Mouse (Mus musculus) kidney, adult 11 months (tissue): ENCODE measurements around the gene Alyref.
"Not testable (repeated sequence)": the region's sequence is repeated elsewhere in the genome, so short reads cannot be mapped to it uniquely, and the experiment has no call there.

Source experiments
- DNase-seq: peaks from one replicate; pipeline ENCODE4 v3.0.0; 2022

Alyref gene

DNA sequence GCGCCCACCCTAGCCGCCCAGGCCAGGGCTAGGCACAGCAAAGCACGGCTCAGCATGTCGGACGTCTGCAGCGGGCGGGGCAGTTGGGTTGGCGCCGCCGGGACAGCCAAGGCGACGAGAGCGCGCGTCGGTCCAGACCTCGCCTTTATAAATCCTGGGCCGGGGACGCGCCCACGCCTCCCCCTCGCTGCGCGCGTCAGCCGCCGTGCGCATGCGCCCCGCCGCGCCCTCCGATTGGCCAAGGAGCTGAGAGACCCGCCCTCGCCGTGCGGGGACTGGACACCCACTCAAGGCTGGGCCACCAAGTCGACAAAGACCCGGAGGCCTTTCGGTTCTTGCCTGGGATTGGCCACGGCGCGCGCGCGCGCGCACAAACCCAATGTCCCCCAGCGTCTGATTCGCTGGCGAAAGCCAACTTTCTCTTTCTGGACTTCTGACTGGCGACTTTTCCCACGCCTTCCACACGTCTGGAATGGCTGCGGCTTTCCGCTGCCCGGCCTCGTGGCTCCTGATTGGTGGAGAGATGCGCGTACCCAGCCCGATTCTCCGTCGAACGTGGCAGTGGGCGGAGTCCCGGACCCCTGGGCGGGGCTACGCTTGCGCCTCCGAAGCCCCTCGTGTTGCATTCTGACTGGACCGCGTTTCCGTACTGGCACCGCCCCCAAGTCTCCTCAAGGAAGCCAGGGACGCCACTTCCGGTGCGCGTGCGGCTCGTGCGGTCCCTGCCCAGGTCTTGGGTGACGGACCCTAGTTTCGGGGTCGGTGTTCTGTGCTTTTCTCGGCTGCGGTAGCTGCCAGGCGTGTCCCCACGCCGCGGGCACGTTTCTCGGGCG is 25.2 kb downstream of the Alyref start, which contains the start of gene P4hb:
Gene P4hb (minus strand): TSS at position 502 of the 833 bp plus-strand sequence.
- DNase-seq, result peak; percentile 100

DNA sequence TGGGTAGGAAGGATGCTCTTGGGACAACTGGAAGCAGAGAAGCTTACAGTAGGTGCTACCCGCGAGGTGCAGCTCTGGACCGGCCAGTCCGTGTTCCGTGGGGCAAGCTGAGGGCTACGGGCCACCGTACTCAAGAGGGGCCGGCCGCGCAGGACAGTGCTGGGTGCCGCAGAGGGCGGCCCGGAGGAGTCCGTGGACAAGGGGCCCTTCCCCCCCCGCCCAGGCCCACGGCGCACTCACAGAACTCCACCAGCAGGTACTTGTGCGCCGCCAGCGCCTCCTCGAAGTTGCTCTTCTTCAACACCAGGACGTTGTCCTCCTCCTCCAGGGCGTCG is 25.8 kb downstream of the Alyref start:
- no peak for DNase-seq

DNA sequence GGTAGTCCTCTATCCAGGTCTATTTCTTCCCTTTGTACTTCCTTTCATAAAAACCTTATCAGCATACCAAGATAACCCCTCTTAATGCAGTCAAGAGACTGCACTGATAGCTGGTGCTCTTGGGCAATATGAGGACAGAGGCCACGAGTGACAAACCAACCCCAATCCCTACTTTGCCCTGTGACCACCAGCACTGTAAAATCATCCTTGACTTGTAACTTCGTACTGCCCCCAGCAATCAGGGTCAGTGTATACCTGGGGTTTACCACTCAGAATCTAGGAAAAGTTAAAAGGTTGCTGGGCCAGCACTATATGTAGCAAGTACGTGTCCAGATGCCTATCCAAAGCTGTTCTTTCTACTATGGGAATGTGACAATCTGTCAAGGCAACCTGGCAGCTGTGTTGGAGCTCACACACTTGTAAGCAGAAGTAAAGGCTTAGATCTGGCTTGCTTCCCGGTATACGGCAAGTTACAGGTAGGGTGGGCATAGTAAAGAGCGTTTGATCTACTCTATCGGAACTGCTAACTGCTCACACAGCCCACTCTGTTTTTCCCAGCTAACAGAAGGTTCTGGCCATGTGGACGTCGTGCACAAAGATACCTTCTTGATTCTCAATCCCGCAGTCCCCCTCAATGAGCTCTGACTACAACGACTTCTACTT is 26.3 kb downstream of the Alyref start:
- DNase-seq, result no peak

DNA sequence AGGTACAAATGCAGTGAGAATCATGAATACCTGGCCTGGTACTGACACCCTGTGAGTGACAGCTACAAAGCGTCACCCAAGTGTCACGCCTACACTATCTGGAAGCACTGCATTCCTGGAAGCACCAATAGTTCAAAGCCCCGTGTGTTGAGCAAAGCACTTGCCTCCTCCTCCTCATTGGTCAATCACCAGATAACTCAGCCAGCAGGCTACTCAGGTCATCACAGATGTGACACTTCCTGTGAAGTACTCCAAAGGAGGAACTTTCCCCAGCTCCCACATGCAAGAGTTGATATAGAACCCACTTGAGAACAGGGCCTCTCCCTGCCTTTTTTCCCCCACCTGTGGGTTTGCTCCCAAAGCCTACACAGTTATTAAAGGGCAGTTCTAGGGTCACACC is 27.0 kb downstream of the Alyref start:
- no peak for DNase-seq

DNA sequence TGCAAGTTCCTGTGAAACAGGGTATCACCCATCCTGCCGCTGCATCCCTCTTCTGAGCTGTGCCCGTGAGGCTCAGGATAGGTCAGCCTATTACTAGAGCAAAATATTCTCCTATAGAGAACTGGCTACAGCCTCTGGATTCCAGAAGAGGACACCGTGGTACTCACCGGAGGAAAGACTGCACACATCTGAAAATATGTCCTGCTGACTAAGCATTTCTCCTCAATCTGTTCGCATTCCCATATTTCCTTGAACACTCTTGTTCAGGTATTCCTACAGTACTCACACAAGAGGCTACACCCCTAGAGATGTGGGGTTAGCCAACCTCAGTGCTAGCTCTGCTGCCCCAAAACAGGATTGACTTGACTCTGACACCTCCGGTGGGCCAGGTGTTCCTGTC is 29.8 kb downstream of the Alyref start:
- DNase-seq, result no peak

DNA sequence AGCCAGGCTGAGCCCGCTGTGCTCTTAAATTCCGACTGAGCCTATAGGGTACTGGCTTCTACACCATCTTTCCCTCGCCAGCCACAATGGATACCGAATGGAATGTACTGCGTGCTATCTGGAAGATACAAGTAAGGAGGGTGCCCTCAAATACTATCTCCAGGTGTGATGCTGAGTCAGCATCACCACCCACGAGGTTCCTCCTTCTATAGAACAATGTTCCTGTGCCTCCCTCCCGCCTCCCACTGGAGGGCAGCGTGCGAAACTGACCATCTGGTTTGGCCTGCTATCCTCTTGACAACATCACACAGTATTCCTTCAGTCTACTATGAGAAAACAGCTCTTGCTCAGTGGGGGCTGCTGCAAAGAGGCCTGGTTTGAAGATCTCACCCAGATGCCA is 33.1 kb downstream of the Alyref start:
- no peak for DNase-seq

DNA sequence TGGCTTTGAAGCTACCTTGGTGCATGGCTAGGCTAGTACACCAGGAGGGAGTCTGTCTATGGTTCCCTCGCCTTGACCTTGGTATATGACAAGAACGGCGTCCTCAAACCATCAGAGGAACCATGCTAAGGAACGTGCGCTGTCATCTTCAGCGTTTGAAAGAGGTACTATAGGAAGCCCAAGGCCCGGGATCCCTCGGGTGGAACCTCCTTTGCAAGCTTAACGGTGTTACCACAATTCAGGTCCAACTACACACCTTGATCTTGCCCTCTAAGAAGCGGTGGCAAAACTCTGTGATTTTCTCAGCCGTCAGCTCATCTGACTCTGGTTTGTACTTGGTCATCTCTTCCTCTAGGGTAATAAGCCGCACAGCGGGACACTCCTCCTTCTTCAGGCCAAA is 35.2 kb downstream of the Alyref start:
- DNase-seq, result no peak

DNA sequence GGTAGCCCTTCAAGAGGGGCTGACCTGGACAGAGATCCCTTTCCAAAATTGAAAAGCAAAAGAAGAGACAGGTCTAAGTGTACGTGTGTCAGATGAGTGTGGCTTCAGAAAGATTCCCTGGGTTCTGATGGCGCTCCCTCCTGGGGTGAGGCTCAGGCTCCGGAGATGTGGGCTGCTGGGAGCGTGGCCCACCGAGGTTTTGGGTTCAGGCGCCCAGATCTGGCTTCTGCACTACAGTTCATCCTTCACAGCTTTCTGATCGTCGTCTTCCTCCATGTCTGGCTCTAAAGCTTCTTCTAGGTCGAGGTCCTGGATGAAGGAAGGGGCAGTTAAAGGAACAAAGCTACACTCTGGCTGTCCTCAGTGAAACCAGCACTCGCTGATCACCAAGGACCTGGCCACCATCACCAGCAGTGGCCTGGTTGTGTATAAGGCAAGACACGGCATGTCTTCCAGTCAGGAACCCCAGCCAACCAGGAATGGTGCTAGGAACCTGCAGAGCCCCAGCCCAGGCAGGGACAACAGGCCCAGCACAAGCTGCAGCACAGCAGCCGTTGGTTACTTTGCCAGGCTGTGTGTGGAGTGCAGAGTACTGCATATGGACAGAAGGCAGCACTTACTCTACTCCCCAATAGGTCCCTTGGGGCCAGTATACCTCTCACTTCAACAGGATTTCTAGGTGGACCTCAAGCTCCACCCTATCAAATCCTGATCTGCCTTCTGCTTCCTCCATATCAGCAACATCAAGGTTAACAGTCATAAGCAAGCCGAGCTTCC is 37.0 kb downstream of the Alyref start:
- no peak for DNase-seq

DNA sequence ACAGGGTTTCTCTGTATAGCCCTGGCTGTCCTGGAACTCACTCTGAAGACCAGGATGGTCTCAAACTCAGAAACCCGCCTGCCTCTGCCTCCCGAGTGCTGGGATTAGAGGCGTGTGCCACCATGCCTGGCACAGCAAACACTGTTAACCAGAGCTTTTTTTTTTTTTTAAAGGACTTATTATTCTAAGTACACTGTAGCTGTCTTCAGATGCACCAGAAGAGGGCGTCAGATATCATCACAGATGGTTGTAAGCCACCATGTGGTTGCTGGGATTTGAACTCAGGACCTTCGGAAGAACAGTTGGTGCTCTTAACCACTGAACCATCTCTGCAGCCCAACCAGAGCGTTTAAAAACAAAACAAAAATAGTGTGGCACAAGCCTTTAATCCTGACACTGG is 39.3 kb downstream of the Alyref start:
- not testable (repeated sequence) for DNase-seq

DNA sequence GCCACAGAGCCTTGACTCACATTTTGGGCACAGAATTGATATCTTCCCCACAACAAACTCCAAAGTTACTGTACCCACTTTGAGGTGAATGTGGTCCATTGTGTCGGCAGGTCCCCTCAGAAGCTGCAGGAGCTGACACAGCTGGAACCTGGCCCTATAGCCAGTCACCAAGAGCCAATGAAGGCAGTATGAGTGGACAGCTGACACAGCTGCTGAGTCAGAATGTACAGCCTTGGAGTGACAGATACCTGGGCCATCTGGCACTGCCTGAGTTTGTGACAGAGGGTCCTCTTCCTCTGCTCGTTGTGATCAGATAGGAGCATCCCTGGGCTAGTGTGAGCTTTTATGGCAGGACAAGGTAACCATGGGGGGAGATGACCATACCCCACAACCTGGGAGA is 42.9 kb downstream of the Alyref start:
- DNase-seq, result no peak

DNA sequence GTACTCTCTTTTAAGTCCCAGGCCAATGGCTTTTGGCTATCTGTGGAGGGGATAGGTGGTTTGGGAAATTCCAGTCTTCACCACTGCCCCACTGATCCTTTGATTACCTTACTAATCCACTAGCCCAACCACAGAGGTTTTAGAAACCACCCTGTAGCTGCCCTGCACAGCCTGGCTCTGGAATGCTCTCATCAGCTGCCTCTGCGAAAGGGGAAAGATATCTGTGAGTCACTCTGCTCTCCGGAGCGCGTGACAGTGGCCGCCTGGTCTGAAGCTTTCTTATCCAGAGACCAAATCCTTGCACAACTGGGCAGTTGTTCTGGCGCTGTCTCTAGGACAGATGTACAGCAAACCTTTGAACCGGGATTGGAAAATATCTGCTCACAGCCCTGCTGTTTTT is 43.3 kb downstream of the Alyref start:
- DNase-seq, result no peak

DNA sequence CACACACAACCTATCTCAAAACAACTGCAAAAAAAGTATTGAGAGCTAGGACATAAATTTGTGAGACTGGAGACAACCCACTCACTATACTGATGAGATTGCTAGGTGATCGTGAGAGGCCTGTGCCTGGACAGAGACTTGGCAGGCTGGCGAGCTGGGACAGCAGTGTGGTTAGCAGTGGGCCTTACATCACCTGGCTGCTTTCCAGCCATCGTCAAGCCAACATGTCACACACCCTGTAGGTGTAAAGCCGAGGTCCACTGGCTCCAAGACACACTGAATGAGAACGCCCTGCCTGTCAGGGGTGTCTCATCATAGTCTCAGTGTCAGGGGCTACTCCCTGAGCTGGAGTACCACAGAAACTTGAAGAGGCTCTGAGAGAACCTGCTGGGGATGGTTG is 45.4 kb downstream of the Alyref start:
- DNase-seq, result no peak

DNA sequence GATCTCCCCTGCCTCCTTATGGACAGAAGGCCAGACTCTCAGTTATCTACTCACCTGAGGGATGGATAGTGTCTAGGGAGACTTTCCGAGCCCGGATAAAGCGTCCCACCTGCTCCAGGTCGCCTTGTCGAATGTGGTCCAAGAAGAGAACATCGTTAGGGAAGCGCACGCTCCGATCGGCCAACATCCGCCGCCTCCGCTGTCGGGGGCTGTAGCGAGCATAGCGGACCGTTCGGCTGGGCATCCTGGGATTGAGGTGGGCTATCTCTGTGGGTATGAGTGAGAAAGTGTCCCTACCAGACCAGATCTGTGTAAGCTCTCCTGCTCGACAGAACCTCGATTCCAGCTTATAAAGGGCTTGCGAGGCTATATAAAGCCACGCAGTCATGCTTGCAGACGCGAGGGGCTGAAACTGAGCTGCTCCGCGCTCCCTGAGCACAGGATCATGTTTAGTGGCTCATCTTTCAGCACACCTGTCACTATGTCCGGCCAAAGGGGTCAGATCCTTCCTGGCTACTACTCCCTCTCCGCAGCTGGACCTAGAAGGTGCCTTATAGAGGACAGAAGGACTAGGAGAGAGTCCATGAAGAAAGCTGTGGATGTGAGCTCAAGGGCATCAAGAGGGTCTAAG is 47.2 kb downstream of the Alyref start, which contains the start of gene Ppp1r27:
Gene Ppp1r27 (minus strand): TSS at position 323 of the 631 bp plus-strand sequence.
- no peak for DNase-seq

DNA sequence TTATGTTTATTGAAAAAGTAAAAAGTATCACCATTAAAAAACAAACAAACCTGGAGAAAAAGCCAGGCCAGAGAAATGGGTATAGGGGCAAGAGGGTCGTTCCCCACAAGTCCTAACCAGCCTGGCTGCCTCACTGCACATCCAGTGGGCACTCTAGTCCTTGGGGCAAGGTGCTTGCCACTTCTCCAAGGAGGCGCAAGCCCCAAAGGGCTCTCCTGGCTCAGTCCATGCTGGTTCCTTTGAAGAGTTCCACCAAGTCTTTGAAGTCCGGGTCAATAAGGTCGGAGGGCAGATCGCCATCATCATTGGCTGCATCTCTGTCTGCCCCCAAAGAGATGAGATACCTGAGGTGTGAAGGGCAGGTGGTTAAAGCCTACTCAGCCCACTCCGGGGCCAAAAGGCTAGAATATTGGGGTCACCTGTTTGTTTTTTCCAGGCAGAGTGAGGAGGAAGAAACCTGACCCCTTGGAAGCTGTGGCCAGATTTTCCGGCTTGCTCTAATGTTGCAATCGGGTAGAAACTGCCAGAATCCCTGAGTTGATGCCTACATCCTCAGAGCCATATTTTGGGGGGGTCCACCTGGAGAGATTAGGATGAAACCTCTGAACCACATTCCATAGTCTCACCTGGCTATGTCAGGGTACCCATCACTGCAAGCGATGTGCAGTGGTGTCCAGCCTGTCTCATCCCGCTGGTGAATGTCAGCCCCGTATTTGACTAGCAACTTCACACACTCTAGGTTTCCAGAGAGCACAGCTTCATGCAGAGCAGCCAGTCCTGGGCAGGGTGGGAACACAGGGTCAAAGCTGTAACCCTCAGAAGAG is 48.0 kb downstream of the Alyref start:
- no peak for DNase-seq

DNA sequence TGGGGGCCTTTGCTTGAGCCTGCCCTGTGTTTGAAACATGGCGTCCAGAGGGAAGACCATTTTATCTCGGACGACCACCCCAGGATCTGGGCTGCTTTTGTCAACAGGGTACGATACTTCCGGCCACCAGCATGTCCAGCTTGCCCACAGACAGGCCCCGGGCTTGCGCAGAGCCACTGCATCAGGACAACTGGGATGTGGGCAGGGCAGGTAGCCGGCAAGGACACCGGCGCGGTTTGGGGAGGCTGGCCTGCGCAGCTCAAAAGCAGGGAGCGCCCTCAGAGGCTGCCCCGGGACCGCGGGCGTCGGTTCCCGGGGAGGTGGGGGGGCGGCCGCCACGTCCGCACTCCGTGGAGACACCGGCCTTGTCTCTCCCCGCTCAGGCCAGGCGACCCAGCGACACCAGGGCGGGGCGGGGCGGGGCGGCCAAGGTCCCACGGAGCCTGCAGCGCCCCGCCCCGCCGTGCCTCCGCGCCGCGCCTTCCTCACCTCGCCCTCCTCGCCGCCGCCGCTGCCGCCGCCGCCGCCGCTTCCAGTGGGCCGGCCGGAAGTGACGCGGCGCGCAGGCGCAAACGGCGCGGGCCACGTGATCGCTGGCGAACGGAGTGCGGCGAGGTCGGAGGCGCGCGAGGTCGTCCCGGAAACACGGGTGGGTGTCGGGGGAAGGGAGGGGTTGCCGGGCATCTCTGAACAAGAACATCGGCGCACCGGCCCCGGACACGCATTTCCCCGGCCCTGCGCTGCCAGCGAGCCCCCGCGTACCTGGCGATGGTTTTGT is 48.8 kb downstream of the Alyref start, which contains the start of gene Mcrip1:
Gene Mcrip1 (minus strand): TSS at position 560 of the 778 bp plus-strand sequence.
- DNase-seq, result peak; percentile 91

DNA sequence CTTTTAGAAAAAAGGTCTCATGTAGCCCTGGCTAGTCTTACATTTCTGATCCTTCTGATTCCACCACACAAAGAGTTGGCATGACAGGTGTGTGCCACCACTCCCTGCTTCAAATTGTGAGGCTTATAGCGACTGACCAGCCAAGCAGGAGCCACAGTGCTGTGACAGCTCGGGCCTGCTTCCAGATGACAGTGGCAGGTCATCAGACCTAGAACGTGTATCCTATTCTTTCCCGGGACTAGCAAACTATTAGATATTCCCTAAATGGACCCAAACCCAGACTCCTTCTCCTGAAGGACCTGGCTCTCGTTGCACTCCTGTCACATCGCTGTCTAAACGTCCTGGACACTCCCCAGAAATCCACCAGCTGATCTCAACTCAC is 49.4 kb downstream of the Alyref start:
- no peak for DNase-seq

DNA sequence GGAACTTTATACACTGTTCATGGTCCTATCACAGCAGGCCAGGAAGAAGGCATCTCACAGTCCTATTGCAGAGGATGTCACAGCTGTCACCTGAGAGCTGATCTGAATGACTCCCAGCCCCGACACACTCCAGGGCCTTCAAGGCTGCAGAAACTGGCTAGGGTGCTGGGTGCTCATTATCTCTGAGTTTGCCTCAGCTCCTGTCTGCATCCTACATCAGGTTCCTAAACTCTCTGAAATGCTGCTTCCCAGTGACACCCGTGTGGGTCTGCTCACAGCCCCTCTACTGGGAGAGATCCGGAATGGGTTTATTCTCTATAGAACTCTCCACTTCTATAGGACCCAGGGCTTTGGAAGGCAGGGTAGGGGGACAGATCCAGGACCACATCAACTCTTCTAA is 50.0 kb downstream of the Alyref start:
- DNase-seq, result no peak

DNA sequence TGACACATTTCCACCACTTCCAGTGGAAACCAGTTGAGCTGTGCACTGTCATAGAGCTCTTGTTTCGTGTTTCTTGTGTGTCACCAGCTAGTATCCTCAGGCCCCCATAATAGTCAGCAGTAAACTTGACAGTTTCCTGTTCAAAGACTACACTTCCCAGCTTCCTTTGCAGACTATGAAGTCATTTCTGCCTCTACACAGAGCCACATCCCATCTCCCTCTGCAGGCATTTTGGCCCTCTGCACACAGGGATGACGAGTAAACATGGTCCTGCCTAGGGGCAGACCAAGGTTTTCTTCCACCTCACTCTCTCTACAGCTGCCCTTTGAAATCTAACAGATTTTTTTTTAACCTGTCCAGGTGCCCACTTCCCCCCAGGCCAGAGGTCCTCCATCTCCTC is 50.7 kb downstream of the Alyref start:
- DNase-seq, result no peak

DNA sequence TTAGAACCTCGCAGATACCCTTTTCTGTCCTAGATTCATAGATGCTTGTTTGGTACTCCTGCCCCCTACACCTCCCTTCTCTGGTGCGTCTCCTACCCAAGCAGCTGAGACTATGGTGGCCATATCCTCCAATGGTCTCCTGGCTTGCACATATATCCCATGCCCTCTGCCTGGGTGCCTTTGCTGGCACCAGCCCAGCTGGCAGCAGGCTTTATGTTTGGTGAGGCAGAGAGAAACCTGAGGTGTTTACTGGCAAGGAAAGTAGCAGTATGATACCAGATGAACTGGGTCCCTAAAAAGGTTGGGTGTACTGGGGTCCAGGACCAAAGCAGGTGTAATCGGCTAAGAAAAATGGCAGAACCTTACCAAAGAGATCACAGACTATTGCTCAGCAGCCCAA is 52.2 kb downstream of the Alyref start:
- peak; percentile 60 for DNase-seq

DNA sequence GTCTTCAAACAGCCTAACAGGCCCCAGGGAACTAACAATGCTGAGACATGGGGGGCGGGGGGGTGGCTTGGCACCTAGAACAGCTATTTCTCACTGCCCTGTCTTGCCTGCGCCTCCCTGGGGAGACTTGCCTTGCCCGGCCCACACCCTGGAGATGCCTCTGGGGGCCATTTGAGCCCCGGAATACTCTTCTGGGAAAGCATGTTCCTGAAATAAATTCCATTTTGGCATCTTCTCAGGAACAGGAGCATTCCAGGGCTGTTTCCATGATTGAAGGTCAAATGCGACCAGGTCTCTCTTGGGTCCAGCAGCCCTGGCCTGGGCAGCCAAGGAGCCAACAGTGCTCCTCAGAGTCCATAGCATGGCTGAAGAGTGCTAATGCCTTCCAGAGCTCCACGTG is 55.8 kb downstream of the Alyref start:
- peak; percentile 46 for DNase-seq
